Mouse (Mus musculus) E14TG2a.4 (cell line): ENCODE data around the gene Aip.

Experiments used
- CTCF ChIP-seq: conservative IDR thresholded peaks from 2 replicates; pipeline ENCODE4 v1.5.1; 2014; ENCODE audit warnings: low read length
- POU5F1 ChIP-seq: IDR thresholded peaks from 2 replicates; pipeline ENCODE4 v1.6.1; 2014; ENCODE audit warnings: low read length, borderline replicate concordance

DNA sequence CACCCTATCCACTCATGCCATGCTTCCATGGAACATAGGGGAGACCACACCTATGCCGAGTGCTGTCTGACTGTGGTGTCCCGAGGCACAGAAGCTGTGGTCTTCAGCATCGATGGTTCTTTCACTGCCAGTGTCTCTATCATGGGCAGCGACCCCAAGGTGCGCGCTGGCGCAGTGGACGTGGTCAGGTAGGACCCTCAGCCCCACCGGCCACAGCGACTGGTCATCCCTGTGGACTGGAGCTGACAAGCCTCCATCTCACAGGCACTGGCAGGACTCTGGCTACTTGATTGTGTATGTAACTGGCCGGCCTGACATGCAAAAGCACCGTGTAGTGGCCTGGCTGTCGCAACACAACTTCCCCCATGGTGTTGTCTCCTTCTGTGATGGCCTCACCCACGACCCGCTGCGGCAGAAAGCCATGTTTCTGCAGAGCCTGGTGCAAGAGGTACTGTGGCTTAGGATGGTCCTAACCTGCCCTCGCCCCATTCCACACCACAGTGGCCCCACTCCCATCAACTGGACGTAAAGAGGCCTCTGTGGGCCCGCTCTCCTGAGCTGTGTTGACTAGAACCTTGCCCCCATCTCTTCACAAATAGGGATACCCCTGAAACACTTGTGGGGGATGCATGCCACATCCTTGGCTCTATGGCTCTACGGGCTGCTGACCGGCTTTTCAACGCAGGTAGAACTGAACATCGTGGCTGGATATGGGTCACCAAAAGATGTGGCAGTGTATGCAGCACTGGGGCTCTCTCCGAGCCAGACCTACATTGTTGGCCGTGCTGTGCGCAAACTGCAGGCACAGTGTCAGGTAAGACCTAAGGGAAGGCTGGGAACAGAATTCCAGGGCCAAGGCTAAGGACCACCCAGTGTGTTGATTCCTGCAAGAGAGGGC is 13.3 kb downstream of the Aip start:
- TF ChIP-seq CTCF: no peak
- no peak for TF ChIP-seq POU5F1
